Mouse (Mus musculus) small intestine, adult 2 months (tissue): ENCODE data around the gene Noto. TPM values are rescaled to one million over a fixed set of nuclear protein-coding genes. Genes with fewer than 3 reads are reported as not detected.

Experiments
- H3K27ac ChIP-seq: fragments of 200-500 bp; 2 replicates; pipeline ENCODE4 v1.5.1; 2012; ENCODE audit warnings: low read depth, low read length, control low read depth, inconsistent platforms; ENCODE audit not compliant: insufficient read depth
- H3K27me3 ChIP-seq: fragments of 200-500 bp; 2 replicates; pipeline ENCODE4 v1.6.1; 2012; ENCODE audit warnings: mild to moderate bottlenecking, moderate library complexity, low read length, inconsistent platforms; ENCODE audit not compliant: control insufficient read depth, insufficient read depth
- H3K36me3 ChIP-seq: fragments of 200-500 bp; 2 replicates; pipeline ENCODE4 v1.6.1; 2012; ENCODE audit warnings: mild to moderate bottlenecking, low read length, control low read depth, inconsistent platforms; ENCODE audit not compliant: control insufficient read depth, insufficient read depth
- H3K4me1 ChIP-seq: fragments of 200-500 bp; 2 replicates; pipeline ENCODE4 v1.6.1; 2012; ENCODE audit warnings: low read length, inconsistent platforms, mixed read lengths; ENCODE audit not compliant: control insufficient read depth, insufficient read depth, insufficient read length
- H3K4me3 ChIP-seq: fragments of 200-500 bp; 2 replicates; pipeline ENCODE4 v1.5.1; 2012; ENCODE audit warnings: low read depth, mild to moderate bottlenecking, control low read depth, inconsistent platforms, low read length, moderate library complexity
- CTCF ChIP-seq: fragments of 200-500 bp; IDR thresholded peaks from 2 replicates; pipeline ENCODE4 v1.5.1; 2012; ENCODE audit warnings: low read depth, mild to moderate bottlenecking, control low read depth, inconsistent platforms, low read length, moderate library complexity, mixed read lengths; ENCODE audit not compliant: insufficient replicate concordance, insufficient read length; ENCODE audit errors: extremely low read depth
- POLR2A ChIP-seq: fragments of 200-500 bp; IDR thresholded peaks from 2 replicates; pipeline ENCODE4 v1.6.1; 2012; ENCODE audit warnings: low read depth, mild to moderate bottlenecking, control low read depth, inconsistent platforms, low read length, moderate library complexity
- WGBS: fragments of 180-500 bp; shearing (Covaris S2); methylation state at CpG from one replicate; pipeline ENCODE4 v1.1.7; 2018; 5-methylcytosine and 5-hydroxymethylcytosine counted together
- polyA plus RNA-seq: library from polyadenylated mRNA; depleted of rRNA; stranded (reverse); fragments of >200 nt; gene quantifications from 2 replicates; pipeline ENCODE4 v1.2.3, GENCODE M21; 2012

Gene Noto
- polyA plus RNA-seq, 1 experiment: not detected

DNA sequence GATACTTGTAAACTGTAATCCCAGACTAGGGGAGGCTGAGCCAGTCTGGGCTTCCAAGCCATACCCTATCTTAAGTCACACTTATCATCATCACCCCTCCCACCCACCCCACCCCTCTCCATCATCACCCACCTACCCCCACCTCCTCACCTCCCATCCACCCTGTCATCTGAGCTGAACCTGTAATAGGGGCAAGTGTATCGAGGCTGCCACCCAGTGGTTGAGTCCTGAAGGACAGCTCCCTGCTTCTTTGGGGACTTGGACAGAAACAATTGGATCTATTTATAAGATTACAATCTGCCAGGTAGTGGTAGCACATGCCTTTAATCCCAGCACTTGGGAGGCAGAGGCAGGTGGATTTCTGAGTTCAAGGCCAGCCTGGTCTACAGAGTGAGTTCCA, 26.5 kb upstream of the Noto start:
- no peaks in the 10 kb centered on the region for H3K36me3 ChIP-seq
- H3K27ac ChIP-seq: no peak overlapping the region
- H3K4me1 ChIP-seq: no peaks in the 10 kb centered on the region
- no peak for TF ChIP-seq POLR2A
- TF ChIP-seq CTCF: peak; percentile 64; the same call in 1 of the 2 replicates
- H3K4me3 ChIP-seq: no peak overlapping the region
- no peaks in the 10 kb centered on the region for H3K27me3 ChIP-seq
- WGBS: 14% methylated on average over 1 of the region's 1 CpGs

DNA sequence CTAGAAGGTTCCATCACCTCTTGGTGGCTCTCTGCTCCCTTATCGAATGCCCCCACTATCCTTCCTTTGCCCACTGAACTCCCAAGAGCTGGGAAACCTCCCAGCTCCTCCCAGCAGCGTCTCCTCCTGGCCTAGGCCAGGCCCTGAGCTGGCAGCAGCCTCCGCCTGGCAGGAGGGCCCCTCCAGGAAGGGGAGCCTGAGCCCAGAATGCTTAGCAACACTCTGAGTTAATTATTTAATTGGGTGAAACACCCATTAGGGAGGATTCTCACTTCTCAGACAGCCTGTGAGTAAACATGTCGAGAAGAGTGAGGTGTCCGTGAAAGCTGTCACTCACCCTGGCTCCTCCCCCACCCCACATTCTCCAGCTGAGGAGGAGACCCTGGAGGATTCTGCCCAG, 24.0 kb upstream of the Noto start:
- H3K4me3 ChIP-seq: no peak overlapping the region
- H3K27ac ChIP-seq: no peak overlapping the region
- no peaks in the 10 kb centered on the region for H3K36me3 ChIP-seq
- TF ChIP-seq CTCF: no peak
- no peak for TF ChIP-seq POLR2A
- H3K27me3 ChIP-seq: no peaks in the 10 kb centered on the region
- no peaks in the 10 kb centered on the region for H3K4me1 ChIP-seq
- WGBS: 34% methylated on average over 5 of the region's 5 CpGs

DNA sequence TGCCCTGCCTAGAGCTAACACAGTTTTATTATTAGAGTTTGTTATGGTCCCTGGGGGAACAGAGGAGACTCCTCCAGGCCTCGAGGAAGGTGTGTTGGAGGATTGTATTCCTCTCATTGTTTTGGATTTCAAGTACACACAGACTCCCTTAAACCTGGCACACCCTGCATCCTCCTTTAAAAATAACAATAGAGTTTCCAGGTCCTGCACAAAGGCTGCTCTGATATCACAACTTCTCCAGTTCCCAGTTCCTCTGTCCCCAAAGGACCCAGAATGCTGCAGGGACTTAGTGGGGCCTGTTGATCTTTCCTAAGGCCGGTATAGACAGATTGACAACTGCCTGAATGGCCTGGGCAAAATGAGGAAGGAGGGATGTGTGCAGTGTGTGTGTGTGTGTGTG, 21.1 kb upstream of the Noto start:
- Histone ChIP-seq H3K27me3 (no peaks in the 10 kb centered on the region), H3K4me1 (no peaks in the 10 kb centered on the region), H3K36me3 (no peaks in the 10 kb centered on the region), H3K27ac (no peak overlapping the region), H3K4me3 (no peak overlapping the region)
- no peak for TF ChIP-seq POLR2A
- no peak for TF ChIP-seq CTCF
- WGBS: 49% methylated on average over 2 of the region's 2 CpGs

DNA sequence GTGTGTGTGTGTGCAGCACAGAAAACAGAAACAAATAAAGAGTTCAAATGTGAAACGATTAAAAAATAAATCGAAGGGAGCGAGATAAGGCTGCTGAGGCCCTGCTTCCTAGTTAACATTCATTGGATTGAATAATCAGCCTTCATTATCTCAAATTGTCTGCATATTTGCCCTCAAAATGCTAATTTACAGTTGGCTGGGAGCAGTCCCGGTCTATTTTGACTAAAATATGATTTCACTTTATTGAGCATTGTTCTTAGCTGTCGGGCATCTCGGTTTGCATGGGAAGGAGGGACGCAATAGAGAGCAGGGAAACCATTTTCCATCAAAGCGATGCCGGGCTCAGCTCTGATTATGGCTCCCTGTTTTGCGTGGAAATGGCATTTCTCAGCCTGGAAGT, 20.6 kb upstream of the Noto start:
- TF ChIP-seq POLR2A (no peak), CTCF (no peak)
- no peaks in the 10 kb centered on the region for H3K4me1 ChIP-seq
- H3K36me3 ChIP-seq: no peaks in the 10 kb centered on the region
- no peak overlapping the region for H3K27ac ChIP-seq
- no peaks in the 10 kb centered on the region for H3K27me3 ChIP-seq
- H3K4me3 ChIP-seq: no peak overlapping the region
- 70% methylated on average over 10 of the region's 10 CpGs for WGBS

DNA sequence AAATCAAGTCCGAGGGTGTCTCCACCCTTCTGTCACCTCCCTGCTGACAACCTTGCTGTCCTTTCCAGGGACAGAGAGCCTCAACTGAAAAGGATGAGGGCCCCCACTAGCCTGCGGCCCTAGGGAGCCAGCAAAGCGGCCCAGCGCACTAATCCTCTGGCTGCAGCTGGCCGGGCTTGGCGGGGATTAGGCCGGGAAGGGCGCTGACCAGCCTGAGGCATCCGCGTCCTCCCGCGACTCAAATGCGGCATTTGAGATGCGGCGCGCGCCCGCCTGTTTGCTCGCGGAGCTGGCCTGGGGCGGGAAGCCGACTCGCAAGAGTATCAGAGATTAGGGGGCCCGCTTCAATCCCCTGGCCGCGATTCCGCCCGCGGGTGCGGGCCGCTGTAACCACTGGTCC, 14.7 kb upstream of the Noto start:
- Histone ChIP-seq H3K4me1 (no peaks in the 10 kb centered on the region), H3K27ac (no peak overlapping the region), H3K36me3 (no peaks in the 10 kb centered on the region), H3K4me3 (no peak overlapping the region), H3K27me3 (peaks cover 13% of the 10 kb centered on the region)
- 10% methylated on average over 31 of the region's 31 CpGs for whole genome bisulfite sequencing
- TF ChIP-seq CTCF: no peak
- no peak for TF ChIP-seq POLR2A

DNA sequence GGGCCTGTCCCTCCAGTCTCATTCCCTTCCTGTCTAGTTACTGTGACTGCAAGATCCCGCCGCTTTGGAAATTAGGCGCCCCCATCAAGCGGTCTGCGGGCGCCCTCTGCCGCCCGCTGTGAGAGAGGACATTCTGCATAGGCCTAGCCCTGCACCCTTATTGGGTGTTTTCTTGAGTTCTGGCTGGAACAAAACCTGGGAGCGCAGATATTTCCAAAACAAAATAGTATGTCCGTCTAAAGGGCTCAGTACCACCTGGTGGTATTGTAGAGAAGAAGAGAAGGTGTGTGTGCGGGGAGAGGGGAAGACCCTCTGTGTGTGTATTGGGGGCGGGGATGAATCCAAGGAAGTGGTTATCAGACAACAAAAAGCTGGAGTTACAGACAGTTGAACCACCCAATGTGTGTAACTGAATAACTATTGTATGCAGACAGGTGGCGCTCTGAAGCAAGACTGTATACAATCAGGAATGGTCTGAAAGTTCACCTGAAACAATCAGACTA, 12.9 kb upstream of the Noto start:
- no peak overlapping the region for H3K27ac ChIP-seq
- H3K27me3 ChIP-seq: peaks cover 13% of the 10 kb centered on the region
- no peak overlapping the region for H3K4me3 ChIP-seq
- TF ChIP-seq CTCF (peak; percentile 69; the same call in 1 of the 2 replicates), POLR2A (no peak)
- no peaks in the 10 kb centered on the region for H3K36me3 ChIP-seq
- no peaks in the 10 kb centered on the region for H3K4me1 ChIP-seq
- WGBS: 14% methylated on average over 13 of the region's 13 CpGs

DNA sequence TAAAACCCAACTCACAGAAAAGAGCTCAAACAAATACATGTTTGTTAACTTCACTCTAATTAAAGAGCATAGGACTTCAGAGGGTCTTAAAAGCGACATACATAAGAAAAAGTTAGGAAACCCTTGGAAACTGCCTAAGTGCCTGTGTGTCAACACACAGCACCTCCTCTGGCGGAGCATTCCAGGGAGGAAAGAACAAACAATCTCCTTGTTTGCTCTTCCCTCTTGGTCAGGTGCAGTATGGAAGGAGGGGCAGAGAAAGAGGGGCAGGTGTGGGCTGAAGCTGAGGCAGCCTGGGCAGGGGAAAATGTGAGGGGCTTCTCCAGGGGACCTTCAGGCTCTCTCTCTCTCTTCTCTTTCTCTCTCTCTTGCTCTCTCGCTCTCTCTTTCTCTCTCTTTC, 7.9 kb upstream of the Noto start:
- H3K4me1 ChIP-seq: no peaks in the 10 kb centered on the region
- WGBS: 18% methylated on average over 3 of the region's 3 CpGs
- no peaks in the 10 kb centered on the region for H3K27me3 ChIP-seq
- H3K4me3 ChIP-seq: no peak overlapping the region
- H3K36me3 ChIP-seq: no peaks in the 10 kb centered on the region
- no peak overlapping the region for H3K27ac ChIP-seq
- TF ChIP-seq CTCF (no peak), POLR2A (no peak)

DNA sequence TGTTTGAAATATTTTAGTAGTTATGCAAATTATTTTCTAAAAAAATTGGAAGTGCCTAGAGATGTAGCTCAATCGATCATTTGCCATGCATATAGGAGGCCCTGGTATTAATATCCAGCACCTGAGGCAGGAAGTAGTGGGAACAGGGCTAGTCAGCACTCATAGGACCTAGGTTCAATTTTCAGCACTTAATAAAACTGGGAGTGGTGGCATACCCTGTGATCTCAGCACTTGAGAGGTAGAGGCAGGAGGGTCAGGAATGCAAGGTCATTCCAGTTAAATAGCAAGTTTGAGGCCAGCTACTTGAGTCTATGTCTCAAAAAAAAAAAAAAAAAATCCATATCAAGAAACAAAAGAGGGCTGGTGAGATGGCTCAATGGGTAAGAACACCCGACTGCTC, 4.5 kb upstream of the Noto start:
- no peak overlapping the region for H3K27ac ChIP-seq
- 66% methylated on average over 2 of the region's 2 CpGs for WGBS
- TF ChIP-seq CTCF (no peak), POLR2A (no peak)
- H3K36me3 ChIP-seq: no peaks in the 10 kb centered on the region
- H3K4me1 ChIP-seq: no peaks in the 10 kb centered on the region
- no peak overlapping the region for H3K4me3 ChIP-seq
- H3K27me3 ChIP-seq: 0 out of 2 replicates have a peak, but pooled peaks cover 6% of the 10 kb centered on the region
